Mouse (Mus musculus) liver, embryonic 13.5 days (tissue): Measurements from ENCODE around the gene Xpot. TPM values are rescaled to one million over a fixed set of nuclear protein-coding genes. Genes with fewer than 3 reads are reported as not detected.

ENCODE experiments used
- ATAC-seq: fragments of 200-750 bp; cut with Nextera tagmentation; 2 replicates; pipeline ENCODE4 v1.8.0; 2017; ENCODE audit warnings: low read depth, mild to moderate bottlenecking, moderate number of reproducible peaks, moderate library complexity
- DNase-seq: peaks from one replicate; pipeline ENCODE4 v3.0.0; 2022
- H3K27ac ChIP-seq: fragments of 300-500 bp; sonication (generic); 2 replicates; pipeline ENCODE4 v1.5.1; 2015; ENCODE audit warnings: moderate library complexity, mild to moderate bottlenecking, inconsistent platforms
- H3K27me3 ChIP-seq: fragments of 300-500 bp; sonication (generic); 2 replicates; pipeline ENCODE4 v1.6.1; 2015; ENCODE audit warnings: mild to moderate bottlenecking, inconsistent platforms
- H3K36me3 ChIP-seq: fragments of 300-500 bp; sonication (generic); 2 replicates; pipeline ENCODE4 v1.6.1; 2015; ENCODE audit warnings: mild to moderate bottlenecking, inconsistent platforms
- H3K4me1 ChIP-seq: fragments of 300-500 bp; sonication (generic); replicated peaks from 2 replicates; pipeline ENCODE4 v1.6.1; 2015; ENCODE audit warnings: inconsistent platforms
- H3K4me2 ChIP-seq: fragments of 300-500 bp; sonication (generic); 2 replicates; pipeline ENCODE4 v1.6.1; 2015; ENCODE audit warnings: inconsistent platforms, mild to moderate bottlenecking, moderate library complexity
- H3K4me3 ChIP-seq: fragments of 300-500 bp; sonication (generic); replicated peaks from 2 replicates; pipeline ENCODE4 v1.5.1; 2015; ENCODE audit warnings: mild to moderate bottlenecking, inconsistent platforms
- H3K9ac ChIP-seq: fragments of 300-500 bp; sonication (generic); 2 replicates; pipeline ENCODE4 v1.6.1; 2015; ENCODE audit warnings: mild to moderate bottlenecking, inconsistent platforms
- H3K9me3 ChIP-seq: fragments of 300-500 bp; sonication (generic); replicated peaks from 2 replicates; pipeline ENCODE4 v1.6.1; 2016; ENCODE audit warnings: inconsistent platforms
- WGBS: fragments of 180-500 bp; shearing (Covaris S2); methylation state at CpG from one replicate; pipeline ENCODE4 v1.1.7; 2015; ENCODE audit not compliant: insufficient replicate concordance; 5-methylcytosine and 5-hydroxymethylcytosine counted together
- polyA plus RNA-seq: library from polyadenylated mRNA; unstranded; fragments of >200 nt; fragmentation: Nextera tagmentation; extraction: Ambion mirVana; gene quantifications from 2 replicates; pipeline ENCODE4 v1.2.1, GENCODE M21; 2015

Gene Xpot
- polyA plus RNA-seq, 1 experiment from 2014 or later: 39.9 TPM

DNA sequence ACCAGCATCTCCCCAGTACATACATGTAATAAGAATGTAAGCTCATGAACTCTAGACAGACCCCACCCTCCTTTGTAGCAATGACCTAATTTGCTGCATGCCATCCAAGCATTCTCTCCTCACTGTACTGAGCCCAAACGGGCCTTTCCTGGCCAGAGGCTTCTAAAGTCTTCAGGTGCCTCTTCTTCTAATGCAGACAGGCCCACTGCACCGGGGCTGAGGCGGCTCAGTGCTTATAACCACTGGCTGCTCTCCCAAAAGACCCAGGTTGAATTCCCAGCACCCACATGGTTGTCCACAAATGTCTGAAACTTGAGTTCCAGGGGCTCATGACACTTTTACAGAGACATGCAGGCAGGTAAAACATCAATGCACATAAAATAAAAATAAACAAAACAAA lies 55.1 kb downstream of the Xpot start:
- ATAC-seq (no peak), DNase-seq (no peak)
- Histone ChIP-seq H3K4me1 (peaks cover 33% of the 10 kb centered on the region), H3K9ac (no peak overlapping the region), H3K9me3 (peaks cover 9% of the 10 kb centered on the region), H3K36me3 (peaks cover 62% of the 10 kb centered on the region), H3K4me3 (no peak overlapping the region), H3K4me2 (no peak overlapping the region), H3K27me3 (no peaks in the 10 kb centered on the region), H3K27ac (0 out of 2 replicates have a peak overlapping the region, but pooled peaks have one; percentile 89)
- WGBS: 94% methylated on average over 3 of the region's 3 CpGs

DNA sequence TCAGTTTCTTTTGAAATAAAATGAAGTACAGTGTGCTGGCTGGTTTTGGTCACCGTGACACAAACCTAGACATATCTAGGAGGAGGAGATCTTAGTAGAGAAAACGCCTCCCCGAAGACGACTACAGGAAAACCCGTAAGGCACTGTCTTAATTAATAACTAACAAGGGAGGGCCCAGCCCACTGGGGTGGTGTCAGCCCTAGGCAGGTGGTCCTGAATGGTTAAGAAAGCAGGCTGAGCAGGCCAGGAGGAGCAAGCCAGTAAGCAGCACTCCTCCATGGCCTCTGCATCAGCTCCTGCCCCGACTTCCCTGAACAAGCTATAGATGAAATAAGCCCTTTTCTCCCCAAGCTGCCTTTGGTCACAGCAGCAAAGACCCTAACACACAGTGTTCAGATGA lies 56.3 kb downstream of the Xpot start:
- 72% methylated on average over 6 of the region's 6 CpGs for WGBS
- H3K27me3 ChIP-seq: no peaks in the 10 kb centered on the region
- ATAC-seq: no peak
- H3K9me3 ChIP-seq: peaks cover 9% of the 10 kb centered on the region
- peak overlapping the region; percentile 52 for H3K4me2 ChIP-seq
- peaks cover 62% of the 10 kb centered on the region for H3K36me3 ChIP-seq
- H3K27ac ChIP-seq: peak overlapping the region; percentile 89
- peaks cover 38% of the 10 kb centered on the region for H3K4me1 ChIP-seq
- no peak overlapping the region for H3K4me3 ChIP-seq
- peak overlapping the region; percentile 12 for H3K9ac ChIP-seq
- no peak for DNase-seq

DNA sequence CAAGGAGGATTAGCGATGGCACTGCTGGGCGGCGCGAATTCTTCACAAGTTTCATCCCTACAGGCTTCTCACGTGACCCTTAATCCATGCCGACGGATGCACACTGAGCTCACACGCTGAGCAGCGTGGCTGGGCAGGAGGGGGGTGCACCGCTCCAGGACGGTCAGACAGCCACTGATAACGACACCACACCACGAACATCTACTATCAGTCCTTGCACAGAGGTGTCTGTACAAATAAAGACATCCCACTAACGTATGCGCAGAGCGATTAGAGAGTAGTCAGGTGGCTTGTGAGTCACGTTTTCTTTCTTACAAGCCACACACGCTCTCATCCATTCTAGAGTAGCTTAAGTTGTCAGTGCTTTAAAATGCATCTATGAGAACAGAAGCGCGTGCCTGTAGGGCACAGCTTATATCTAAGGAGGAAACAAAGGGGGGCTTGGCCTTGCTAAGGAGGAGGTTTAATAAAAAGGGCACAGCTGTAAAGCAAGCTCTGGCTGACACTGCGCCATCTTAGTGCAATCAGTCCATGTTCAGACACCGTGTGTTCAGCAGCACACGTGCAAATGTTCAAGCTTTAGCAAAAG lies 57.0 kb downstream of the Xpot start:
- ATAC-seq (peak; percentile 100), DNase-seq (peak; percentile 88)
- H3K4me1 ChIP-seq: peaks cover 45% of the 10 kb centered on the region
- 11% methylated on average over 23 of the region's 23 CpGs for WGBS
- peak overlapping the region; percentile 52 for H3K4me2 ChIP-seq
- no peaks in the 10 kb centered on the region for H3K27me3 ChIP-seq
- peak overlapping the region; percentile 48 for H3K9ac ChIP-seq
- H3K36me3 ChIP-seq: peaks cover 62% of the 10 kb centered on the region
- peak overlapping the region; percentile 89 for H3K27ac ChIP-seq
- H3K9me3 ChIP-seq: peaks cover 9% of the 10 kb centered on the region
- peak overlapping the region; percentile 10; the same call in 1 of the 2 replicates for H3K4me3 ChIP-seq

DNA sequence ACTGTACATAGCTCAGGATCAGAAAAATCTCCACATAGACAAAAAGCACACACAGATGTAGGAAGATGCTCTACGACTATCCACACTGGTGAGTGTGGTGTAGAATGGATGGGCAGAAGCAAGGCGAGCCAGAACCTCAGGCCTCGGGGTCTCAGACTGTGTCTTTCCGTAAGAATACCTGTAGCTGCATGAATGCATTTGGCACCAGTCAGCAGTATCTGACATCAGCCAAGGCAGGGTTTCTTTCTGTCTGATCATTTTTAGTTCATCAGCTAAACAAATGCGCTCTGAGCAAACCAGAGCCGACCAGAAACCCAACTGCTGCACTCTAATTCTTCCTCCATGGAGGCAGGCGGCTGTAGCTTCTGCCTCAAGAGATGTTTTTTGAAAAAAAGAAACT lies 57.6 kb downstream of the Xpot start:
- peaks cover 50% of the 10 kb centered on the region for H3K4me1 ChIP-seq
- H3K27me3 ChIP-seq: no peaks in the 10 kb centered on the region
- H3K4me2 ChIP-seq: peak overlapping the region; percentile 52
- peaks cover 66% of the 10 kb centered on the region for H3K36me3 ChIP-seq
- peak overlapping the region; percentile 10; the same call in 1 of the 2 replicates for H3K4me3 ChIP-seq
- ATAC-seq (no peak), DNase-seq (no peak)
- 75% methylated on average over 7 of the region's 7 CpGs for WGBS
- peaks cover 9% of the 10 kb centered on the region for H3K9me3 ChIP-seq
- H3K27ac ChIP-seq: peak overlapping the region; percentile 89
- H3K9ac ChIP-seq: peak overlapping the region; percentile 48; the same call in 1 of the 2 replicates

DNA sequence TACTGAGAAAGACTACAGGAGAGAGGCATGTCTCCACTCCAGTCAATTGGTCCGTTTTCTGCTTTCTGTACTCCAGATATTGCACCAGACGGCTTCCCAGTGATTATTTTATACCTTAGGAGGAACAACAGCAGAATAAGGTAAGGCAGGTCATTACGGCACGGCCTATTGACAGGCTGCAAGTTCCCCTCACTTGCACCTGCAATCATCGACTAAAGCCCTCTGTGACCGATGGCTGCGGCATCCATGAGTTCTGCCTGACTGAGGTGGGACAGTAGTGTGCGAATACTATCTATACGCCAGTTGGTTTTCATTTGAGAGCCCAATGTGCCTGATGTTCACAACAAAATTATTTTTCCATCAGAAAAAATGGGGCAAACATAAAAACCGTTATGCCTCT lies 58.1 kb downstream of the Xpot start:
- peak overlapping the region; percentile 89 for H3K27ac ChIP-seq
- peak overlapping the region; percentile 48; the same call in 1 of the 2 replicates for H3K9ac ChIP-seq

DNA sequence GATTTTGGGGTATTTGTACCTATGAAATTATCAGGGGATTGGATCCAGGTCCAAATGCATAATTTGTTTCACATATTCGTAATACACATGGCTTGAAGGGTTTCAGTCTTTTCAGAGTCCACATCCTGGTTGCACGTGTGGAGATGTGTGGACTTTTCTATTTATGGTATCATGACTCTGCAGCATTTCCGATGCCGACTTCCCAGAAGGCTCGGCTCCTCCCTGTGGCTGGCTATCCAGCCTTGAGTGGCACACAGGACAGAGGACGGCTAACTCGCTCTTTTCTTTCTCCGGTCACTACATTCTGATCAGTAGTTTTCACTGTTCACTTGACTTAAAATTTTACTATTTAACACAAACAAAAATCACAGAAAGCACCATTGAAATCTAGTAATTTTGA lies 61.7 kb downstream of the Xpot start:
- no peak for ATAC-seq
- Histone ChIP-seq H3K27ac (peak overlapping the region; percentile 64), H3K36me3 (peaks cover 65% of the 10 kb centered on the region)

More for the DNA sequence above, 58.1 kb downstream of the Xpot start:
- Histone ChIP-seq H3K4me1 (peaks cover 50% of the 10 kb centered on the region), H3K4me3 (0 out of 2 replicates have a peak overlapping the region, but pooled peaks have one; percentile 10), H3K4me2 (peak overlapping the region; percentile 52), H3K36me3 (peaks cover 71% of the 10 kb centered on the region), H3K27me3 (no peaks in the 10 kb centered on the region), H3K9me3 (peaks cover 9% of the 10 kb centered on the region)
- ATAC-seq (no peak), DNase-seq (no peak)
- WGBS: 88% methylated on average over 10 of the region's 10 CpGs

DNA sequence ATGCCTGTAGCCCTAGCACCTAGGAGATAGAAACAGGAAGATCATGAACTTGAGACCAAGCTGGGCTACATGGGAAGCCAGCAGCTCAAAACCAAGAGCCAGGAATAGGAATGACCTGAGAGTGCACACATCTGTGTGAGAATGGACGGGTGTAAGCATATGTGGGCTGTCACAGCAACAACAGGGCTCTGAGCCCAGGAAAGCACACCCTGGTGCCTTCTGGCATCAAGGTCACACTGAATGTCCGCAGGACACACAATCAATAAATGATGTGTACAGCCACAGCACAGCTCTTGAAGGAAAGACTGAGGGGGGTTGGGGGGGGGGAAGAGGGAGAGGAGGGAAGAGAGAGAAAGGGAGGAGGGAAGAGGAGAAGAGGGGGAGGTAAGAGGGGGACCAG lies 67.9 kb downstream of the Xpot start:
- peaks cover 83% of the 10 kb centered on the region for H3K36me3 ChIP-seq
- H3K4me2 ChIP-seq: no peak overlapping the region
- H3K27me3 ChIP-seq: no peaks in the 10 kb centered on the region
- no peaks in the 10 kb centered on the region for H3K9me3 ChIP-seq
- H3K4me1 ChIP-seq: no peaks in the 10 kb centered on the region; the same call in 1 of the 2 replicates
- ATAC-seq: no peak
- no peak for DNase-seq
- WGBS: 59% methylated on average over 2 of the region's 2 CpGs
- no peak overlapping the region for H3K4me3 ChIP-seq
- H3K9ac ChIP-seq: 0 out of 2 replicates have a peak overlapping the region, but pooled peaks have one; percentile 33
- H3K27ac ChIP-seq: no peak overlapping the region

More for the DNA sequence above, 61.7 kb downstream of the Xpot start:
- 61% methylated on average over 8 of the region's 8 CpGs for WGBS
- peak; percentile 18 for DNase-seq
- H3K9me3 ChIP-seq: 0 out of 2 replicates have a peak, but pooled peaks cover 4% of the 10 kb centered on the region
- peaks cover 32% of the 10 kb centered on the region for H3K4me1 ChIP-seq
- H3K4me2 ChIP-seq: no peak overlapping the region
- H3K4me3 ChIP-seq: no peak overlapping the region
- H3K27me3 ChIP-seq: no peaks in the 10 kb centered on the region
- H3K9ac ChIP-seq: no peak overlapping the region

DNA sequence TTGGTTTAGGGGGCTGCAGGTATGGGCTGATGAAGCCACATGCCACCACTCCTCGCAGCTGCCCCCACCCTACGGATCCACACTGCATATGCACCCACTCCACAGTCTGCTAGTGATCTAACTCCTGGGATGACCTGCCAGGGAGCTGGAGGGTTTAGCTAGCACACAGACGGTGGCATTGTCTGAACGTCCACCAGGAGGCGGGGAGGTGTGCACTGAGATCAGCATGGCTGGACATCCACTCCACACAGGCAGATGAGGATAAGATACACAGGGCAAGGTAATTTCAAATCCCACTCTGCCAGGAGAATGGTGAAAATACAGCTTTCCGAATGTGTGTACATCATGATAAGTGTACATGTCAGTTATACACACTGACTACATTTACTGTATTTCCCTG lies 69.9 kb downstream of the Xpot start:
- Histone ChIP-seq H3K36me3 (peaks cover 88% of the 10 kb centered on the region), H3K4me1 (no peaks in the 10 kb centered on the region; the same call in 1 of the 2 replicates), H3K9me3 (no peaks in the 10 kb centered on the region), H3K4me2 (no peak overlapping the region), H3K4me3 (no peak overlapping the region), H3K9ac (no peak overlapping the region), H3K27me3 (no peaks in the 10 kb centered on the region), H3K27ac (no peak overlapping the region)
- WGBS: 65% methylated on average over 6 of the region's 6 CpGs
- ATAC-seq (peak; percentile 66), DNase-seq (no peak)

DNA sequence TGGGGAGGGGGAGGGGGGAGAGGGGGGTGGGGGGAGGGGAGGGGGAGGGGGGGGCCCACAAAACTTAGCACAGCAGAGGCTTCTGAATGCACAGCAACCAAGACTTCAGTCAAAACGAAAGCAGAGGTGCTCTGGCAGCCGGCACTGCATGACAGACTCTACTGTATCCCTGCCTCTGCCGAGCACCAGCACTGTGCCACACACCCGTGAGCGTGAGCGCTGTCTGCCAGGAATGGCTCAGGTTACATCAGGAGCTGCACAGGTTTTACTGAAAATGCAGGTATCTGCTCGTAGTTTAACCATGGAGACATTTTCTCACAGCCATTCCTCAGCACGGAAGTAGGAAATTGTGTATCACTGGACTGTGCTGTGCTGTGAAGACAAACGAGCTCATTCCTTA lies 75.8 kb downstream of the Xpot start:
- Histone ChIP-seq H3K27me3 (no peaks in the 10 kb centered on the region), H3K36me3 (peaks cover 89% of the 10 kb centered on the region)
- no peak for ATAC-seq

DNA sequence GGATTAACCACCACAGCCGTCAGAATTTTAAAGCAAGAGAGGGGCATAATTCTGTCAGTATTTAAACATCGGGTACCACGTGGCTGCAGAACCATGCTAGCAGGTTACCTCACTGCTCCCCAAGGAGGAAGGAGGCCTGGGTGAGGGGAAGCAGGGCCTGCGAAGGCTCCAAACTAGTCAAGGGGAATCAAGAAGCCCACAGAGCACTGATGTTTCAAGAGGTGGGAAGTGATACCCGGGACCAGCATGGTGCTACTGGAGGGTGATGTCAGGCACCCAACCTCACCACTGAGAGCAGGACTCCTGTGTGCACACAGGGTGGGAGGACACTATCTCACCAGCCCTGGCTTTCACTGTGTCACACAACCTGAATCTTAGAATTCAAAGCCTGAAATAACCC lies 76.5 kb downstream of the Xpot start:
- H3K4me2 ChIP-seq: no peak overlapping the region
- no peaks in the 10 kb centered on the region for H3K27me3 ChIP-seq
- 73% methylated on average over 5 of the region's 5 CpGs for WGBS
- peaks cover 86% of the 10 kb centered on the region for H3K36me3 ChIP-seq
- DNase-seq: no peak
- no peaks in the 10 kb centered on the region for H3K9me3 ChIP-seq
- H3K9ac ChIP-seq: no peak overlapping the region
- no peak for ATAC-seq
- no peaks in the 10 kb centered on the region; the same call in 1 of the 2 replicates for H3K4me1 ChIP-seq
- no peak overlapping the region for H3K4me3 ChIP-seq
- H3K27ac ChIP-seq: no peak overlapping the region

More for the DNA sequence above, 75.8 kb downstream of the Xpot start:
- WGBS: 85% methylated on average over 9 of the region's 9 CpGs
- H3K4me2 ChIP-seq: no peak overlapping the region
- H3K9me3 ChIP-seq: no peaks in the 10 kb centered on the region
- H3K4me3 ChIP-seq: no peak overlapping the region
- no peak for DNase-seq
- no peak overlapping the region for H3K27ac ChIP-seq
- no peak overlapping the region for H3K9ac ChIP-seq
- no peaks in the 10 kb centered on the region; the same call in 1 of the 2 replicates for H3K4me1 ChIP-seq

DNA sequence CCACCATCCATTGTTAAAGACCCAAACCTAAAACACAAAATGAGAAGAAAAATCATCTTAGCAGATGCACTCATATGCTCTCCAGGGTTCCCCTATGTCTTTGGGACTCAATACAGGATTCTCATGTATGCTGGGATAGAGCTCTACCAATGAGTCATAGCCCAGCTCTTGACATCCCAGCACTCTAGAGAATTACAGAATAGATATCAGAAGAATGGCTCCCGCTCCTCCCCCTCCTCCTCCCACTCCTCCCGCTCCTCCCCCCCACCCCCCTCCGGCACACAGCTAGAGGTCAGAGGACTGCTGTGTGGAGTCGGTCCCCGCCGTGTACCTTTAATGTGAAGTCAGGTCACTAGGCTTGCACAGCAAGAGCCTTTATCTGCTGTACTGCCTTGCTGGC lies 79.0 kb downstream of the Xpot start:
- Histone ChIP-seq H3K36me3 (peaks cover 64% of the 10 kb centered on the region), H3K4me2 (no peak overlapping the region), H3K27ac (no peak overlapping the region), H3K4me1 (peaks cover 2% of the 10 kb centered on the region; the same call in 1 of the 2 replicates), H3K9me3 (no peaks in the 10 kb centered on the region), H3K9ac (no peak overlapping the region), H3K4me3 (no peak overlapping the region), H3K27me3 (no peaks in the 10 kb centered on the region)
- WGBS: 67% methylated on average over 6 of the region's 6 CpGs
- ATAC-seq (no peak), DNase-seq (no peak)

DNA sequence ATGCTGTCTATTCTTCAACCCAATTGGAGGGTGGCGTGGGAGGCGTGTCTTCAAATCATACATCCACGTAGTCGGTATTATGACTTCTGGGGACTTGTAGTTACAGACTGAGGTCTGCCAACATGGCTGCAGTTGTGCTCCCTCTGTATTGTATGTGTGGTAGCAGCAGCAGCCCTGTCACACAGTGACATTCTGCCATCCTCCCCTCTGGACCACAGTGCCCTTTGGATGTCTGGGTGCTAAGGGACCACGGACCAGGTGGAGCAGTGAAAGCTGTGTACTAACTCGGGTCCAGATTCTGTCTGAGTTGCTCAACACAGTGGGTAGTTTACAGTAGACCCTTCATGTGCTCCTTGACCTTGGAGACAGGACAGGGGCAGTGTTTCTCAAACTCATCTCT lies 82.6 kb downstream of the Xpot start:
- WGBS: 87% methylated on average over 6 of the region's 6 CpGs
- H3K4me1 ChIP-seq: peaks cover 2% of the 10 kb centered on the region; the same call in 1 of the 2 replicates
- no peak for ATAC-seq

More for the DNA sequence above, 82.6 kb downstream of the Xpot start:
- Histone ChIP-seq H3K9ac (no peak overlapping the region), H3K4me2 (no peak overlapping the region), H3K9me3 (no peaks in the 10 kb centered on the region), H3K4me3 (no peak overlapping the region), H3K27ac (no peak overlapping the region), H3K27me3 (no peaks in the 10 kb centered on the region), H3K36me3 (peaks cover 30% of the 10 kb centered on the region)
- no peak for DNase-seq
